Mouse (Mus musculus): ENCODE data around the gene Ninj1. TPM values are rescaled to one million over a fixed set of nuclear protein-coding genes. Genes with fewer than 3 reads are reported as not detected.

Ninj1 gene
- total RNA-seq, 2 experiments from 2014 or later: 110 to 136 TPM

- intact Hi-C loops (cut with DNase I): loop anchor here (5.0 to 10.0 kb wide), 2 partner anchors 165 to 438 kb away; partner anchors contain the start of genes Cenpp and Nol8
- no peak for DNase-seq
Observed at GRCm38 (mm10) chr13:49216808-49217561, 29.7 kb downstream of the Ninj1 start.

- intact Hi-C loops (cut with DNase I): loop anchor here (5.0 to 10.0 kb wide), 2 partner anchors 164 to 436 kb away; partner anchors contain the start of genes Cenpp and Nol8
- DNase-seq: no peak
Observed at GRCm38 (mm10) chr13:49218651-49219050, 31.4 kb downstream of the Ninj1 start.

- no peak for DNase-seq
- intact Hi-C loops (cut with DNase I): loop anchor here (5.0 to 10.0 kb wide), 2 partner anchors 163 to 435 kb away; partner anchors contain the start of genes Cenpp and Nol8
Observed at GRCm38 (mm10) chr13:49219367-49219766, 32.1 kb downstream of the Ninj1 start.

GRCm38 (mm10) chr13:49220912-49221311 lies 33.6 kb downstream of the Ninj1 start:
- DNase-seq: no peak
- intact Hi-C loops (cut with DNase I): no loop called here

- no peak for DNase-seq
- intact Hi-C loops (cut with DNase I): no loop called here
Observed at GRCm38 (mm10) chr13:49224314-49224713, 37.0 kb downstream of the Ninj1 start.

- intact Hi-C loops (cut with DNase I): no loop called here
- DNase-seq: no peak
Observed at GRCm38 (mm10) chr13:49224729-49225128, 37.4 kb downstream of the Ninj1 start.

- intact Hi-C loops (cut with DNase I): no loop called here
Observed at GRCm38 (mm10) chr13:49225159-49225558, 37.9 kb downstream of the Ninj1 start.

GRCm38 (mm10) chr13:49225633-49226032 lies 38.3 kb downstream of the Ninj1 start:
- no peak for DNase-seq
- intact Hi-C loops (cut with DNase I): no loop called here

More at GRCm38 (mm10) chr13:49225159-49225558, 37.9 kb downstream of the Ninj1 start:
- DNase-seq: no peak

GRCm38 (mm10) chr13:49233792-49234572 lies 46.7 kb downstream of the Ninj1 start:
- no peak for DNase-seq
- intact Hi-C loops (cut with DNase I): no loop called here

- intact Hi-C loops (cut with DNase I): no loop called here
- DNase-seq: no peak
Observed at GRCm38 (mm10) chr13:49234711-49235110, 47.4 kb downstream of the Ninj1 start.

GRCm38 (mm10) chr13:49237617-49238016 lies 50.3 kb downstream of the Ninj1 start:
- intact Hi-C loops (cut with DNase I): no loop called here
- no peak for DNase-seq

- DNase-seq: no peak
- intact Hi-C loops (cut with DNase I): no loop called here
Observed at GRCm38 (mm10) chr13:49238737-49239136, 51.5 kb downstream of the Ninj1 start.

GRCm38 (mm10) chr13:49242321-49243065 lies 55.2 kb downstream of the Ninj1 start:
- DNase-seq: peak in 1 of 2 experiments; percentile 19
- intact Hi-C loops (cut with DNase I): no loop called here

GRCm38 (mm10) chr13:49243492-49243891 lies 56.2 kb downstream of the Ninj1 start:
- intact Hi-C loops (cut with DNase I): no loop called here
- no peak for DNase-seq

GRCm38 (mm10) chr13:49245251-49245650 lies 58.0 kb downstream of the Ninj1 start:
- no peak for DNase-seq
- intact Hi-C loops (cut with DNase I): no loop called here

Other genes with a start within 250 kb of the Ninj1 start
- gene Fam120a, start 219.5 kb upstream of the Ninj1 start, total RNA-seq (2021): 100 to 1,000 TPM; 104 to 116 TPM
- 10 to 100 TPM; 75.0 to 77.2 TPM for gene Wnk2, start 39.5 kb upstream of the Ninj1 start, total RNA-seq (2021)
- 100 to 1,000 TPM; 152 to 164 TPM for gene Card19, start 28.6 kb downstream of the Ninj1 start, total RNA-seq (2021)
- gene Susd3, start 61.2 kb downstream of the Ninj1 start, total RNA-seq (2021): 1 to 10 TPM; 1.1 to 1.3 TPM
- 1 to 10 TPM in 1 of 2 experiments, under 1 TPM in 1; 0.64 to 1.2 TPM for gene Fgd3, start 132.8 kb downstream of the Ninj1 start, total RNA-seq (2021)
- gene Bicd2, start 154.1 kb downstream of the Ninj1 start, total RNA-seq (2021): 10 to 100 TPM; 73.4 to 79.7 TPM
- 1 to 10 TPM; 6.5 TPM for gene Ippk, start 233.8 kb downstream of the Ninj1 start, total RNA-seq (2021)

All from heart, postnatal 36 days (tissue).